Mouse (Mus musculus) testis, adult 2 months (tissue): ENCODE data around the gene Acoxl.

Experiments
- CTCF ChIP-seq: fragments of 200-500 bp; IDR thresholded peaks from 2 replicates; pipeline ENCODE4 v1.5.1; 2012; ENCODE audit warnings: low read depth, mild to moderate bottlenecking, inconsistent platforms, low read length, moderate library complexity; ENCODE audit not compliant: control insufficient read depth, insufficient read depth, insufficient replicate concordance
- POLR2A ChIP-seq: fragments of 200-500 bp; IDR thresholded peaks from 2 replicates; pipeline ENCODE4 v1.6.1; 2012; ENCODE audit warnings: low read depth, mild to moderate bottlenecking, inconsistent platforms, low read length, moderate library complexity; ENCODE audit not compliant: control insufficient read depth

DNA sequence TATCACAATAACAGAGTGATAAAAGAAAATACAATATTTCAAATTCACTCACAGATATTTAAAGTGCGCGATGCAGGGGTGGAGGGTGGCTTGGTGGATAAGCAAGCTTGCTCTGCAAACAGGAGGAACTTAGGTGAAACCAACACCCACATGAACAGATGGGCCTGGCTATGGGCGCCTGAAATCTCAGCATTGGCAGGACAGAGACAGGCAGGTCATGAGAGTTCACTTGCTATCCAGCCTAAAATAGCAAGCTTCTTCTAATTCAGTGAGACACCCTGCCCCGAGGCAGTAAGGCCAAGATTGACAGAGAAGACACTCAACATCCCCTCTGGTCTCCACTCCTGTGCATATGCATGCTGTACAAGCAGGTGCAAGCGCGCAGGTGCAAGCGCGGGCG, 263.4 kb downstream of the Acoxl start:
- TF ChIP-seq POLR2A (no peak), CTCF (no peak)
